Mouse (Mus musculus): ENCODE results near the gene St7l. TPM values are rescaled to one million over a fixed set of nuclear protein-coding genes. Genes with fewer than 3 reads are reported as not detected.

The St7l gene
- polyA plus RNA-seq, 1 experiment from 2014 or later = 42.3 TPM

DNA sequence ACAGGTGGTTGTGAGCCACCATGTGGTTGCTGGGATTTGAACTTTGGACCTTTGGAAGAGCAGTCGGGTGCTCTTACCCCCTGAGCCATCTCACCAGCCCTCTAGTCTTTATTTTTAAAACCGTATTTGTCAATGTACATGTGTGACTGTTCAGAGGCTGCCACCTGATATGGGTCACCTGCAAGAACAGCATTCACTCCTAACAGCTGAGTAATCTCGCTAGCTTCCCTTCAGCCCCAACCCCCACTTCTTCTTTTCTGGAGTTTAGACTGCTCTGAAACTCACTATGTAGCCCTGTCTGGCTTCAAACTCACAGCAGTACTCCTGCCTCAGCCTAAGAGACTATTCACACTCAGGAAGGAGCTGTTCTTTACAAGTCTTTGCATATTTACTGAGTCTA is 41.4 kb upstream of the St7l start:
- no peak overlapping the region for H3K4me3 ChIP-seq (replicated peaks; ENCODE audit: low read length)
- 78% methylated on average over 3 of the region's 3 CpGs for WGBS
- no peak overlapping the region for H3K4me2 ChIP-seq (ENCODE audit: low read depth, low read length)
- ATAC-seq (ENCODE audit: insufficient read depth, low FRiP score) = no peak
- H3K4me1 ChIP-seq (ENCODE audit: control insufficient read depth, insufficient read depth, low read length) = peaks cover 12% of the 10 kb centered on the region
- no peaks in the 10 kb centered on the region for H3K27me3 ChIP-seq (ENCODE audit: control insufficient read depth, insufficient read depth, low read length)
- H3K9me3 ChIP-seq (replicated peaks; ENCODE audit: control insufficient read depth, low read length) = no peaks in the 10 kb centered on the region
- no peak overlapping the region for H3K9ac ChIP-seq (ENCODE audit: low read length)
- peaks cover 7% of the 10 kb centered on the region; the same call in 1 of the 2 replicates for H3K36me3 ChIP-seq (ENCODE audit: control insufficient read depth, insufficient read depth, low read length)
- H3K27ac ChIP-seq (ENCODE audit: low read length) = no peak overlapping the region

GRCm38 (mm10) chr3:104835797-104836196 is 28.0 kb upstream of the St7l start:
- H3K4me1 ChIP-seq (ENCODE audit: control insufficient read depth, insufficient read depth, low read length) = no peaks in the 10 kb centered on the region
- no peak overlapping the region for H3K27ac ChIP-seq (ENCODE audit: low read length)
- ATAC-seq (ENCODE audit: insufficient read depth, low FRiP score) = no peak
- no peak overlapping the region for H3K9ac ChIP-seq (ENCODE audit: low read length)
- H3K36me3 ChIP-seq (ENCODE audit: control insufficient read depth, insufficient read depth, low read length) = peaks cover 12% of the 10 kb centered on the region
- WGBS = 91% methylated on average over 3 of the region's 3 CpGs
- H3K4me2 ChIP-seq (ENCODE audit: low read depth, low read length) = no peak overlapping the region
- no peaks in the 10 kb centered on the region for H3K27me3 ChIP-seq (ENCODE audit: control insufficient read depth, insufficient read depth, low read length)
- H3K9me3 ChIP-seq (replicated peaks; ENCODE audit: control insufficient read depth, low read length) = no peaks in the 10 kb centered on the region
- H3K4me3 ChIP-seq (replicated peaks; ENCODE audit: low read length) = no peak overlapping the region

DNA sequence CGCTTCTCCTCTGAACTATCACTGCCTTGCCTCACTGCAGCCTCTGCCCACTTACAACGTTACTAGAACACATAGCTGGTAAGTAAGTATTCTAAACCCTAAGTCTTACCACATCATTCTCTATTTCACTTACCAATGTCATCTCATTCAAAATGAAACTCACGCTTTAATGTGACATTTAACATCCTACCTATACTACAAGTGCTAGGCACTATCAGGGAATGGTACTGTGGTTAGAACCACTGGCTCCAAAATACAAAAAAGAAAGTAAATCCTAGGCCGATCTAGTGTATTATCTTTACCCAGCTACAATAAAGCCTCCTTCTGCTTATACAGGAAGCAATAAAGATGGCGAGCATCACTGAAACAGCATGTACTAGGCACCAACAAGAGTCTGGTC is 22.8 kb upstream of the St7l start:
- Histone ChIP-seq H3K4me1 (ENCODE audit: control insufficient read depth, insufficient read depth, low read length) (no peaks in the 10 kb centered on the region), H3K9me3 (replicated peaks; ENCODE audit: control insufficient read depth, low read length) (no peaks in the 10 kb centered on the region), H3K36me3 (ENCODE audit: control insufficient read depth, insufficient read depth, low read length) (peaks cover 7% of the 10 kb centered on the region; the same call in 1 of the 2 replicates), H3K9ac (ENCODE audit: low read length) (no peak overlapping the region), H3K27ac (ENCODE audit: low read length) (no peak overlapping the region), H3K27me3 (ENCODE audit: control insufficient read depth, insufficient read depth, low read length) (no peaks in the 10 kb centered on the region), H3K4me3 (replicated peaks; ENCODE audit: low read length) (no peak overlapping the region), H3K4me2 (ENCODE audit: low read depth, low read length) (no peak overlapping the region)
- ATAC-seq (ENCODE audit: insufficient read depth, low FRiP score) = no peak
- WGBS = 95% methylated on average over 5 of the region's 5 CpGs

GRCm38 (mm10) chr3:104846601-104847000 is 17.2 kb upstream of the St7l start:
- Histone ChIP-seq H3K9me3 (replicated peaks; ENCODE audit: control insufficient read depth, low read length) (no peaks in the 10 kb centered on the region), H3K36me3 (ENCODE audit: control insufficient read depth, insufficient read depth, low read length) (peaks cover 7% of the 10 kb centered on the region; the same call in 1 of the 2 replicates), H3K4me3 (replicated peaks; ENCODE audit: low read length) (no peak overlapping the region), H3K27ac (ENCODE audit: low read length) (no peak overlapping the region), H3K4me1 (ENCODE audit: control insufficient read depth, insufficient read depth, low read length) (no peaks in the 10 kb centered on the region), H3K9ac (ENCODE audit: low read length) (no peak overlapping the region), H3K4me2 (ENCODE audit: low read depth, low read length) (no peak overlapping the region), H3K27me3 (ENCODE audit: control insufficient read depth, insufficient read depth, low read length) (no peaks in the 10 kb centered on the region)
- ATAC-seq (ENCODE audit: insufficient read depth, low FRiP score) = no peak
- whole genome bisulfite sequencing = 89% methylated on average over 4 of the region's 4 CpGs

DNA sequence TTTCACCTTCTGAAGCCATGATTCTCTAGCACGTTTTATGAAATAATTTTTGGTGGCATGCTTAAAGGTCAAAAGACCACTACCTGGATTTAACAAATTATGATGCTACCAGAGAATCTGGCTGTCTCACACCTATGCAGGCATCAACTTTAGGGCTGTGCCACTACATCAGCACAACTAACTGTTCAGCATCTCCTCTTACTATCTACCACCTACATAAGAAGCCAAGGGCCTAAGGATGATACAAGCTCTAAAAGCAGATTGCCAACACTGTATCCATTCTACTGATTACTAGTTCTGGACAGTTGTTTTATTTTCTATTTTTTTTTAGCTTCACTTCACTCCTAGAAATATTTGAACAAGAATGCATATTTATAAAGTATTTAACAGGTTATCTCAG is 9.3 kb upstream of the St7l start:
- Histone ChIP-seq H3K9ac (ENCODE audit: low read length) (no peak overlapping the region), H3K4me3 (replicated peaks; ENCODE audit: low read length) (no peak overlapping the region), H3K4me2 (ENCODE audit: low read depth, low read length) (no peak overlapping the region), H3K27ac (ENCODE audit: low read length) (no peak overlapping the region), H3K36me3 (ENCODE audit: control insufficient read depth, insufficient read depth, low read length) (peaks cover 4% of the 10 kb centered on the region; the same call in 1 of the 2 replicates), H3K4me1 (ENCODE audit: control insufficient read depth, insufficient read depth, low read length) (no peaks in the 10 kb centered on the region; the same call in 1 of the 2 replicates), H3K9me3 (replicated peaks; ENCODE audit: control insufficient read depth, low read length) (no peaks in the 10 kb centered on the region), H3K27me3 (ENCODE audit: control insufficient read depth, insufficient read depth, low read length) (no peaks in the 10 kb centered on the region)
- no peak for ATAC-seq (ENCODE audit: insufficient read depth, low FRiP score)
- 90% methylated on average over 1 of the region's 1 CpGs for whole genome bisulfite sequencing

GRCm38 (mm10) chr3:104854866-104855265 is 8.9 kb upstream of the St7l start:
- Histone ChIP-seq H3K4me3 (replicated peaks; ENCODE audit: low read length) (no peak overlapping the region), H3K27ac (ENCODE audit: low read length) (no peak overlapping the region), H3K36me3 (ENCODE audit: control insufficient read depth, insufficient read depth, low read length) (peaks cover 4% of the 10 kb centered on the region; the same call in 1 of the 2 replicates), H3K9me3 (replicated peaks; ENCODE audit: control insufficient read depth, low read length) (no peaks in the 10 kb centered on the region), H3K27me3 (ENCODE audit: control insufficient read depth, insufficient read depth, low read length) (no peaks in the 10 kb centered on the region), H3K4me1 (ENCODE audit: control insufficient read depth, insufficient read depth, low read length) (no peaks in the 10 kb centered on the region; the same call in 1 of the 2 replicates), H3K9ac (ENCODE audit: low read length) (no peak overlapping the region), H3K4me2 (ENCODE audit: low read depth, low read length) (no peak overlapping the region)
- no peak for ATAC-seq (ENCODE audit: insufficient read depth, low FRiP score)

- Histone ChIP-seq H3K36me3 (ENCODE audit: control insufficient read depth, insufficient read depth, low read length) (peaks cover 4% of the 10 kb centered on the region; the same call in 1 of the 2 replicates), H3K27me3 (ENCODE audit: control insufficient read depth, insufficient read depth, low read length) (no peaks in the 10 kb centered on the region), H3K9ac (ENCODE audit: low read length) (no peak overlapping the region), H3K4me3 (replicated peaks; ENCODE audit: low read length) (no peak overlapping the region), H3K27ac (ENCODE audit: low read length) (no peak overlapping the region), H3K9me3 (replicated peaks; ENCODE audit: control insufficient read depth, low read length) (no peaks in the 10 kb centered on the region), H3K4me2 (ENCODE audit: low read depth, low read length) (no peak overlapping the region), H3K4me1 (ENCODE audit: control insufficient read depth, insufficient read depth, low read length) (no peaks in the 10 kb centered on the region; the same call in 1 of the 2 replicates)
- ATAC-seq (ENCODE audit: insufficient read depth, low FRiP score) = no peak
- 72% methylated on average over 1 of the region's 1 CpGs for WGBS
Observed at GRCm38 (mm10) chr3:104856106-104856505, 7.7 kb upstream of the St7l start.

GRCm38 (mm10) chr3:104858560-104858959 is 5.2 kb upstream of the St7l start:
- no peaks in the 10 kb centered on the region for H3K27me3 ChIP-seq (ENCODE audit: control insufficient read depth, insufficient read depth, low read length)
- ATAC-seq (ENCODE audit: insufficient read depth, low FRiP score) = no peak
- no peak overlapping the region for H3K27ac ChIP-seq (ENCODE audit: low read length)
- 95% methylated on average over 1 of the region's 1 CpGs for WGBS
- H3K4me3 ChIP-seq (replicated peaks; ENCODE audit: low read length) = no peak overlapping the region
- no peak overlapping the region for H3K9ac ChIP-seq (ENCODE audit: low read length)
- H3K9me3 ChIP-seq (replicated peaks; ENCODE audit: control insufficient read depth, low read length) = no peaks in the 10 kb centered on the region
- peaks cover 7% of the 10 kb centered on the region; the same call in 1 of the 2 replicates for H3K4me1 ChIP-seq (ENCODE audit: control insufficient read depth, insufficient read depth, low read length)
- H3K4me2 ChIP-seq (ENCODE audit: low read depth, low read length) = no peak overlapping the region
- peaks cover 4% of the 10 kb centered on the region; the same call in 1 of the 2 replicates for H3K36me3 ChIP-seq (ENCODE audit: control insufficient read depth, insufficient read depth, low read length)

- WGBS = under 1% methylated on average over 48 of the region's 48 CpGs
- no peaks in the 10 kb centered on the region for H3K36me3 ChIP-seq (ENCODE audit: control insufficient read depth, insufficient read depth, low read length)
- peak overlapping the region; percentile 98 for H3K27ac ChIP-seq (ENCODE audit: low read length)
Observed at GRCm38 (mm10) chr3:104864651-104865340, 991 bp downstream of the St7l start.

More at GRCm38 (mm10) chr3:104864651-104865340, 991 bp downstream of the St7l start:
- peak overlapping the region; percentile 60 for H3K4me2 ChIP-seq (ENCODE audit: low read depth, low read length)
- H3K27me3 ChIP-seq (ENCODE audit: control insufficient read depth, insufficient read depth, low read length) = no peaks in the 10 kb centered on the region
- H3K9me3 ChIP-seq (replicated peaks; ENCODE audit: control insufficient read depth, low read length) = no peaks in the 10 kb centered on the region
- peak overlapping the region; percentile 98 for H3K9ac ChIP-seq (ENCODE audit: low read length)
- peak; percentile 91 for ATAC-seq (ENCODE audit: insufficient read depth, low FRiP score)
- H3K4me1 ChIP-seq (ENCODE audit: control insufficient read depth, insufficient read depth, low read length) = peaks cover 13% of the 10 kb centered on the region
- peak overlapping the region; percentile 99 for H3K4me3 ChIP-seq (replicated peaks; ENCODE audit: low read length)

Data from stomach, embryonic 16.5 days (tissue).